Mouse (Mus musculus) hindbrain, embryonic 15.5 days (tissue): ENCODE results near the gene Gm20823. TPM values are rescaled to one million over a fixed set of nuclear protein-coding genes. Genes with fewer than 3 reads are reported as not detected.
"Not testable (repeated sequence)": the region's sequence is repeated elsewhere in the genome, so short reads cannot be mapped to it uniquely, and the experiment has no call there.

Source experiments
- ATAC-seq: fragments of 200-750 bp; cut with Nextera tagmentation; 2 replicates; pipeline ENCODE4 v1.8.0; 2017; ENCODE audit warnings: low read depth, moderate number of reproducible peaks, moderate TSS enrichment; ENCODE audit not compliant: low FRiP score
- H3K27ac ChIP-seq: fragments of 300-500 bp; sonication (generic); replicated peaks from 2 replicates; pipeline ENCODE4 v1.5.1; 2015; ENCODE audit warnings: mild to moderate bottlenecking, inconsistent platforms
- H3K27me3 ChIP-seq: fragments of 300-500 bp; sonication (generic); 2 replicates; pipeline ENCODE4 v1.6.1; 2015; ENCODE audit warnings: control low read depth, inconsistent platforms
- H3K36me3 ChIP-seq: fragments of 300-500 bp; sonication (generic); 2 replicates; pipeline ENCODE4 v1.6.1; 2015; ENCODE audit warnings: control low read depth, inconsistent platforms
- H3K4me1 ChIP-seq: fragments of 300-500 bp; sonication (generic); replicated peaks from 2 replicates; pipeline ENCODE4 v1.6.1; 2015; ENCODE audit warnings: control low read depth, inconsistent platforms
- H3K4me2 ChIP-seq: fragments of 300-500 bp; sonication (generic); 2 replicates; pipeline ENCODE4 v1.6.1; 2015; ENCODE audit warnings: moderate library complexity, mild to moderate bottlenecking, inconsistent platforms
- H3K4me3 ChIP-seq: fragments of 300-500 bp; sonication (generic); 2 replicates; pipeline ENCODE4 v1.5.1; 2015; ENCODE audit warnings: mild to moderate bottlenecking, inconsistent platforms
- H3K9ac ChIP-seq: fragments of 300-500 bp; sonication (generic); 2 replicates; pipeline ENCODE4 v1.6.1; 2015; ENCODE audit warnings: inconsistent platforms
- H3K9me3 ChIP-seq: fragments of 300-500 bp; sonication (generic); 2 replicates; pipeline ENCODE4 v1.6.1; 2016; ENCODE audit warnings: control low read depth, inconsistent platforms
- WGBS: fragments of 180-500 bp; shearing (Covaris S2); methylation state at CpG from one replicate; pipeline ENCODE4 v1.1.7; 2015; 5-methylcytosine and 5-hydroxymethylcytosine counted together
- polyA plus RNA-seq: library from polyadenylated mRNA; unstranded; fragments of >200 nt; fragmentation: Nextera tagmentation; extraction: Ambion mirVana; gene quantifications from 2 replicates; pipeline ENCODE4 v1.2.1, GENCODE M21; 2015

Gene Gm20823
- polyA plus RNA-seq, result not detected in 2 replicates

DNA sequence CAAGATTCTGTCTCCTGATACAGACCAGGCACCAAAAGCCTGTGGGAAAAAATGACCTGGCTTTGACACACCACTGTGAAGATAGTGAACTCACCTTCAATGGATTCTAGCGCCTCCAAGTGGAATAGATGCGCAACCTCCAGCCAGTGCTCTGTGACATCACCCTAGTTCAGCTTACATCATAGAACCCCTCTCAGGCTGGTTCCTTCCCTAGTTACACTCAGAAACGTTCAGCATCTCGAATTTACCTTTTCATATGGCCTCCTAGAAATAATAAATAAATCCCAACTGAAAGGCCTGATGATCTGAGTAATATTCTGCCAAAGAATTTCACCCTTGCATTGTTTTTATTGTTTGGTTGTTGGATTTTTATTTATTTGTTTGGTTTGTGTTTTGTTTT lies at the start of gene Gm20823:
TSS of gene Gm20823 (minus strand) at position 101 of the 400 bp plus-strand sequence.
- H3K4me2 ChIP-seq, H3K9me3 ChIP-seq, H3K36me3 ChIP-seq, H3K4me1 ChIP-seq, H3K4me3 ChIP-seq, H3K27me3 ChIP-seq, H3K27ac ChIP-seq, ATAC-seq, H3K9ac ChIP-seq: not testable (repeated sequence)
- no CpG with 5 or more reads among the region's 4 CpGs for WGBS
